Mouse (Mus musculus): ENCODE results near the gene Lctl. TPM values are rescaled to one million over a fixed set of nuclear protein-coding genes. Genes with fewer than 3 reads are reported as not detected.
A peak's percentile ranks its signal among the peaks of the same experiment; 100 is the strongest.
"Not testable (repeated sequence)": the region's sequence is repeated elsewhere in the genome, so short reads cannot be mapped to it uniquely, and the experiment has no call there.

Lctl gene
- total RNA-seq, 2 experiments from 2014 or later, result 0.14 to 0.29 TPM

DNA sequence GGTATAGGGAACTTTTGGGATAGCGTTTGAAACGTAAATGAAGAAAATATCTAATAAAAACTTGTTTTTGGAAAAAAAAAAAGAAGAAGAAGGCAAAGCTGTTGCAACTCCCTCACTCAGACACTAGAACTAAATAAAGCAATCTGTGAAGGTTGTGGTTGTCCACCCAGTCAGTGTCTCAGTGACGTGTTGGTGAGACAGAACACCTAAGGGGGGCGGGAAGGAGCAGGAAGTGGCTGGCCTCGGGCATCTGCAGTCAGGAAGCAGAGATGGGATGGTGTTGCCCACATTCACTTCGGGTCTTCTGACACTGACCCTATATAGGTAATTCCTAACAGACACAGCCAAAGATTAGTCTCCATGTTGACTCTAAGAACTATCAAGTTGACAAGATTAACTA is 1.2 kb upstream of the Lctl start:
- intact Hi-C loops (cut with DNase I), result no loop called here
- DNase-seq, result no peak

DNA sequence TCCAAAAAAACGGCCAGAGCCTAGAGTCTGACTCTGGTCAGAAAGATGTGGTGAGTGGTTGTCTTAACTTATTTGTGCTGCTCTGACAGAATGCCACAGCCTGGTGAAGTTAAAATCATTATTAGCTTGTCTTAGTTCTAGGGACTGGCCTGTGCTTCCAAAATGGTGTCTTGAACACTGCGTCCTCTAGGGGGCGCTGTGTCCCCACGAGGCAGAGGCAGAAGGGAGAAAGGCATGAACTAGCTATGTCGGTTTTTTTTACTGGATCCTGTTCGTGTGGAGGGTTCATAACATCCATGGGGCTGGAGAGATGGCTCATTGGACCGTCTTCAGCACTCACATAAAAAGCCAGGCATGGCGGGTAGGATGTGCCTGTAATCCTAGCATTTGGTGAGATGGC is 3.0 kb downstream of the Lctl start:
- DNase-seq, result peak; percentile 33 to 66
- intact Hi-C loops (cut with DNase I), result no loop called here

GRCm38 (mm10) chr9:64120584-64121277 is 3.8 kb downstream of the Lctl start:
- intact Hi-C loops (cut with DNase I), result no loop called here
- no peak for DNase-seq

DNA sequence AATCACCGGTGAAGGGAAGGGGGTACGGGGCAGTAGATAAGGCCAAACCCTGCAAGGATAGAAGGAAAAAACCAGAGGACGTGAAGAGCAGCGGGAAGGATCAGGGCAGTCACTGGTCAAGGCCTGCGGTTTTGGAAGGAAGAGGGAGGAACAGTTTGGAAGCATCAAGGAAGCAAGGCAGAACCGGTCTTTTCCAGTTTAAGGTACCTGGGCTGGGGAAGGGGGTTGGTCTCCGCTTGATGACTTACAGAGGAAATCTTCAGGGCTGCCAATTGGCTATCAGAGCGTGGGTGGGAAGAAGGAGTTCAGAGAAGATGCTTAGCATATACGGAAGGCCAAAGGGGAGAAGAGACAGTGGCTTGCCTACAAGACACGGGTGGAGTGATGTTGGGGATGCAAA is 5.7 kb downstream of the Lctl start:
- intact Hi-C loops (cut with DNase I), result no loop called here
- DNase-seq, result no peak

DNA sequence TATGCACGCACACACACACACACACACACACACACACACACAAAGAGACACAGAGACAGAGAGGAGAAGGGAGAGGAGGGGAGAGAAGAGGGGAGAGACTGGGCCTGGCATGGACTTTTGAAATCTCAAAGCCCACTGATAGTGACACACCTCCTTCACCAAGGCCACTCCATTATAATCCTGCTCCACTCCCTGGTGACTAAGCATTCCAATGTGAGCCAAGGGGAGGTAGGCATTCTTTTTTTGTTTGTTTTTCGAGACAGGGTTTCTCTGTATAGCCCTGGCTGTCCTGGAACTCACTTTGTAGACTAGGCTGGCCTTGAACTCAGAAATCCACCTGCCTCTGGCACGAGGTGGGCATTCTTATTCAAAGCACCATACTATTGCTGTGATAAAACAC is 7.9 kb downstream of the Lctl start:
- DNase-seq; intact Hi-C loops (cut with DNase I): not testable (repeated sequence)

DNA sequence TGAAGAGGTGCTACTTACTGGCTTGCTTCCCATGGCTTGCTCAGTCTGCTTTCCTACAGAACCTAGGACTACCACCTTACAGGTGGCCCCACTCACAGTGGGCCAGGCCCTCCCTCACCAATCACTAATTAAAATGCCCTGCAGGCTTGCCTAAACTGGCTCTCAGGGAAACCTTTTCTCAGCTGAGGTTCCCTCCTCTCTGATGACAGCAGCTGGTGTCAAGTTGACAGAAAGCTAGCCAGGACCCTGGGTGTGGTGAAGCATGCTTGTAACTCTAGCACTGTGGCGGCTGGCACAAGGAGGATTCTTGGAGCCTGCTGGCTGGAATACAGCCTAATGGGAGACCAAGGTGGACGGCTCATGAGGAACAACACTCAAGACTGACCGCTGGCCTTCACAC is 8.4 kb downstream of the Lctl start:
- DNase-seq, result no peak
- intact Hi-C loops (cut with DNase I), result no loop called here

GRCm38 (mm10) chr9:64126121-64126520 is 9.2 kb downstream of the Lctl start:
- intact Hi-C loops (cut with DNase I), result no loop called here
- no peak for DNase-seq

- intact Hi-C loops (cut with DNase I), result no loop called here
- DNase-seq, result no peak
These were observed 14.7 kb downstream of the Lctl start for GRCm38 (mm10) chr9:64131623-64132022.

DNA sequence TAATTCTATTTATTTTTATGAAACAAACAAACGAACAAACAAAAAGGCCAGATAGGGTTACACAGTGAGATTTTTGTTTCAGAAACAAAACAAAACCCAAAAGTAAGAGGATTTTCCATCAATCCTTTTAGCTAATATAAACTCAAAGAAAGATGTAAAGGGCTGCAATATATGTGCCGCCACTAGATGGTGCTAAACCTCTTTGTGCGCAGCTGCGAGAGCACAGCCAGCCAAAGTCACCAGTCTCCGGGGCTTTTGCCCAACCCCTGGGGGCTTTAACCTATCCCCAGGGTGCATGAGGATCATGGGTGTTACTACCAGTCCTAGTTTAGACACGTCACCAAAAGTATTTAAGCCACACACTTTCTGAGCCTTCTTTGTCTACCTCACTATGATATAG is 21.9 kb downstream of the Lctl start:
- peak; percentile 37 to 68 for DNase-seq
- intact Hi-C loops (cut with DNase I), result loop anchor here (2.0 kb wide), 1 partner anchor 134 kb away; no protein-coding TSS in a partner anchor

GRCm38 (mm10) chr9:64139879-64140278 is 22.9 kb downstream of the Lctl start:
- intact Hi-C loops (cut with DNase I), result loop anchor here (2.0 kb wide), 1 partner anchor 133 kb away; no protein-coding TSS in a partner anchor
- no peak for DNase-seq

- DNase-seq, result no peak
- intact Hi-C loops (cut with DNase I), result no loop called here
These were observed 39.7 kb downstream of the Lctl start for GRCm38 (mm10) chr9:64156641-64157040.

DNA sequence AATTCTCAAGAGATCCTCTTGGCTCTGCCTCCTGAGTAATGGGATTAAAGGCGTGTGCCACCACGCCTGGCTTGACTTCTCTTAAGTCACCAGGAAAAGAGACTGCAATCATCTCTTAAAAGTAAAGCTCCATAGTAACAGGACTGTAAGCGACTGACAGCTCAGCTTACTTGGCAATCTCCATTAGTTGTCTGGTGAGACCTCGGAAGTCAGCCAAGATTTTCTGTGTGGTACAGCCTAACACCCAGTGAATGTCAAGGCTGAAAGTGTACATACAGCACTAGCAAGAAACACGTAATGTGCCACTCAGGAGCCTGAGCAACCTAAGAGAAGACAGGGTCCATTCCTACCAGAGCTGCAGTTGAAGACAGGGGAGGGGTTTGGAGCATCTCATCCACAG is 43.5 kb downstream of the Lctl start:
- intact Hi-C loops (cut with DNase I), result no loop called here
- DNase-seq, result no peak

DNA sequence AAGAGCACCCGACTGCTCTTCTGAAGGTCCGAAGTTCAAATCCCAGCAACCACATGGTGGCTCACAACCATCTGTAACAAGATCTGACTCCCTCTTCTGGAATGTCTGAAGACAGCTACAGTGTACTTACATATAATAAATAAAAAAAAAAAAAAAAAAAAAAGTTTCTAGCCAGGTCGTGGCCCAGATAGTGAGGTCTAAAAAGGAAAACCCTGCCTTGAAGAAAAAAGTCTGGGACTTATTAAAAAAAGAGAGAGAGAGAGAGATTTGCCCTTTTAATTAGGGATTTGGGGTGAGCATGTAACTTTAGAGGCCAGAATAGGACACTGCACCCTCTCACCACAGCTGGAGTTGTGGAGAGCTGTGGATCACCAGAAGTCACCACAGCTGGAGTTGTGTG is 53.0 kb downstream of the Lctl start:
- DNase-seq; intact Hi-C loops (cut with DNase I): not testable (repeated sequence)

GRCm38 (mm10) chr9:64172145-64172815 is 55.3 kb downstream of the Lctl start:
- intact Hi-C loops (cut with DNase I), result no loop called here
- no peak for DNase-seq

DNA sequence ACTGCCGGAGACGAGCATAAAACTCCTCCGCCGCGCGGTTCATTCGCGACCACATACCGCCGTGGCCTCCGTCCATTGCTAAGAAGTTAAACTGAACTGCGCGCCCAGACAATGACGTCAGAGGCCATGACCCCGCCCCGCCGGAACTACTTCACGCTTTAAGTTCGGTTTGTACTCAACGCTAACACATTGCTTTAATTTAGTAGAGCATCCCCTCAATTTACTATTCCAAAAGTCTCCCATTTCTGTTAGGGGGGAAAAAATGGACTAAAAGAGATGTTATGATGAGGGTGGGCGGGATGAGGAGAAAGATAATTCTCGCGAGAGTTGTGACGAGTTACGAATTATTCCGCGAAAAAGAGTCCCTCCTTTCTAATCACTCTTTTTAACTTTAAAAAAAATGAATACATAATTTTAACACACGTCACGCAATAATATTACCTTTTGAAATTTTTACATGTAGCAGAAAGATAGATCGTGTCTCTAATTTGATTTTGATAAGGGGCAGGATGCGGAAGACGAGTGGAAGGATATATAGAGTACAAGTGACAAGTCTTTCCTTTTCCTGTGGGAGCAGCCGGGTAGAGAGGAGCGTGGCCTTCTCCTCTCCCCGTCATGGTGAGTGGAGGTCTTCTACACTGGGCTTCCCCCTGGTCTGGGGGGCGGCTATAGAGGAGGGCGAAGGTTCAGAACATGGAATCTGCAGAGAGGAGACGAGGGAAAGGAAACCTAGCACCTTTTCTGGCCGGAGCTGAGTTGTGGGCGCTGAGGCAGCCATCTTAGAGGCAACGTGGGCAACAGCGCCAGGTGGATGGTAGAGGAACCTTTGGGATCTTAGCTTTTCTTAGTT is 56.1 kb downstream of the Lctl start, which contains the start of the genes Zwilch and Rpl4:
Gene Zwilch, minus strand, starts transcription at position 289 of the 850 bp plus-strand sequence.
Gene Rpl4, plus strand, starts transcription at position 560 of the 850 bp plus-strand sequence.
- peak; percentile 78 to 84 for DNase-seq
- intact Hi-C loops (cut with DNase I), result no loop called here

GRCm38 (mm10) chr9:64173666-64174220 is 56.8 kb downstream of the Lctl start:
- intact Hi-C loops (cut with DNase I), result no loop called here
- no peak for DNase-seq

DNA sequence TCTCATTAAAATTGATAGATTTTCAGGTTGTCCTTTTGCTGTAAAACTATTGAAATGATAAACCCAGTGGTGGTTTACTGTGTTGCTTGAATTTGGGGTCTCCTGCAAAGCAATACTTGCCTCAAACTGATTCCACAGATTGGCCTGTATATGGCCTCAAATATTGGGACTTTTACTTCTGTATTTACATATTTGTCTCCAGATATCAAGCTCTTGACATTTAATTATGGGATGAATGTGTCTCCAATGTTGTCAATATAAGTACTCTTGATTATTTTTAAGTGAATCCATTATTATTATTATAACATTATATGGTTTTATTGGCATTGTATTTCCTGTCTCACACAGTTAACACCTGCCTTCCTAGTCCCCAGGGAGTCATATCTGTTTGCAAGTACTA is 57.4 kb downstream of the Lctl start:
- no peak for DNase-seq
- intact Hi-C loops (cut with DNase I), result no loop called here

DNA sequence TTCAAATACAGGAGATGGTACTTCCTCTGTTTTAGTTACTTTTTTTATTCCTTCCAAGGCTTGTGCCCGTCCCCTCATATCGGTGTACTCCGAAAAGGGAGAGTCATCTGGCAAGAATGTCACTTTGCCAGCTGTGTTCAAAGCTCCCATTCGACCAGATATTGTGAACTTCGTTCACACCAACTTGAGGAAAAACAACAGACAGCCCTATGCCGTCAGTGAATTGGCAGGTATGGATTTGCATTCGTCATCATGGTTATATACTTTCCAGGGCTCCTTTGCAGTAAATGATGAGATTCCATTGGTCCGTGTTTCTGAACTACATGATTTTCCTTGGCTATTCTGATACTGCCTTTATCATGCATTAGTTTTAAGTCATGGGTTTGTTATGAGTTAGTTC is 57.8 kb downstream of the Lctl start:
- no peak for DNase-seq
- intact Hi-C loops (cut with DNase I), result no loop called here

GRCm38 (mm10) chr9:64175378-64175777 is 58.4 kb downstream of the Lctl start:
- DNase-seq, result no peak
- intact Hi-C loops (cut with DNase I), result no loop called here

- intact Hi-C loops (cut with DNase I), result no loop called here
- no peak for DNase-seq
These were observed 61.6 kb downstream of the Lctl start for GRCm38 (mm10) chr9:64178610-64178973.
